Mouse (Mus musculus): ENCODE data around the gene Vti1a.

DNA sequence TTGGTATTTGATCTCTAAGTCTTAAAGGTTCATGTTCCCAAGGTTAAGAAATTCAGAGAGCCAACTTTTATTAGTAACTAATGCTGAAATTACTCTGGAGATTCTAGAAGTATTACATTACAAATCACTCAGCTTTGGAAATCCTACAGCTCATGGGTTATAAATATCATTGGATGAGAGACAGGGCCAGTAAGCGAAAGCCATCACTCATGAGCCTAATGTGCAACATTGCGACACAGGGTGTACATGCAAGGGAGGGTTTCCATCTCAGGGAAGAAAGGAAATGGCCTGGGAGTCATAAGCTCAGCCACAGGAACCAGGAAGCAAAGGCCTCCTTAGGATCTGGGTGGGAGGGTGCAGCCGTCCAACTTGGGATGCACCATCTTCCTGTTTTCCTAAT lies 213.9 kb downstream of the Vti1a start:
- TF ChIP-seq HCFC1 (IDR thresholded peaks at IDR 0.05; ENCODE audit: borderline replicate concordance, insufficient read depth, low read length): no peak
- no peak for TF ChIP-seq ZNF384 (IDR thresholded peaks at IDR 0.05; ENCODE audit: low read depth, low read length)
- no peak for TF ChIP-seq CHD2 (IDR thresholded peaks at IDR 0.05; ENCODE audit: low read depth, low read length)

Measured in ES-E14 (cell line).